Mouse (Mus musculus) left cerebral cortex, postnatal 36 days (tissue): ENCODE data around the gene Cd151. TPM values are rescaled to one million over a fixed set of nuclear protein-coding genes. Genes with fewer than 3 reads are reported as not detected.

ENCODE experiments used
- total RNA-seq, 2 experiments: library from RNA; stranded (reverse); gene quantifications; 2 replicates each; pipeline ENCODE4 v1.2.3; 2021

Cd151 gene
- total RNA-seq, 2 experiments from 2014 or later: 30.9 to 35.4 TPM

Other genes with a start within 250 kb of the Cd151 start
- gene Phrf1, start 238.6 kb upstream of the Cd151 start, total RNA-seq: 10 to 100 TPM; 64.4 to 78.0 TPM
- gene Irf7, start 200.9 kb upstream of the Cd151 start, total RNA-seq: 1 to 10 TPM; 1.7 to 2.0 TPM
- not detected for gene Cdhr5, start 190.6 kb upstream of the Cd151 start, total RNA-seq
- not detected for gene Sct, start 188.3 kb upstream of the Cd151 start, total RNA-seq
- gene Drd4, start 175.4 kb upstream of the Cd151 start, total RNA-seq: under 1 TPM; 0.17 to 0.39 TPM
- 10 to 100 TPM; 67.3 to 72.5 TPM for gene Deaf1, start 139.7 kb upstream of the Cd151 start, total RNA-seq
- gene Tmem80, start 139.7 kb upstream of the Cd151 start, total RNA-seq: 10 to 100 TPM; 30.5 to 34.9 TPM
- 1 to 10 TPM; 4.7 to 5.9 TPM for gene Eps8l2, start 128.5 kb upstream of the Cd151 start, total RNA-seq
- 100 to 1,000 TPM in 1 of 2 experiments, 10 to 100 TPM in 1; 93.3 to 116 TPM for gene Taldo1, start 75.2 kb upstream of the Cd151 start, total RNA-seq
- 10 to 100 TPM; 43.2 to 43.4 TPM for gene Gatd1, start 53.3 kb upstream of the Cd151 start, total RNA-seq
- gene Cend1, start 37.9 kb upstream of the Cd151 start, total RNA-seq: 100 to 1,000 TPM; 291 to 331 TPM
- gene Slc25a22, start 29.5 kb upstream of the Cd151 start, total RNA-seq: 100 to 1,000 TPM; 270 to 289 TPM
- 1 to 10 TPM in 1 of 2 experiments, under 1 TPM in 1; 0.76 to 1.9 TPM for gene Pidd1, start 23.4 kb upstream of the Cd151 start, total RNA-seq
- gene Rplp2, start 20.0 kb upstream of the Cd151 start, total RNA-seq: 100 to 1,000 TPM; 493 to 570 TPM
- gene Pnpla2, start 12.2 kb upstream of the Cd151 start, total RNA-seq: 10 to 100 TPM; 28.0 to 31.7 TPM
- gene Cracr2b, start 6.3 kb upstream of the Cd151 start, total RNA-seq: 1 to 10 TPM; 3.0 to 3.5 TPM
- 10 to 100 TPM; 38.0 to 40.1 TPM for gene Polr2l, start 7.7 kb downstream of the Cd151 start, total RNA-seq
- gene Tspan4, start 7.8 kb downstream of the Cd151 start, total RNA-seq: 10 to 100 TPM; 14.2 to 20.0 TPM
- gene Chid1, start 72.5 kb downstream of the Cd151 start, total RNA-seq: 10 to 100 TPM; 67.2 to 68.4 TPM
- gene Ap2a2, start 94.8 kb downstream of the Cd151 start, total RNA-seq: 100 to 1,000 TPM; 199 to 214 TPM
- not detected for gene Muc6, start 187.9 kb downstream of the Cd151 start, total RNA-seq
- 1 to 10 TPM in 1 of 2 experiments, under 1 TPM in 1; 0.15 to 2.0 TPM for gene Muc2, start 222.9 kb downstream of the Cd151 start, total RNA-seq